Mouse (Mus musculus) CD4-positive, CD25-positive, alpha-beta regulatory T cell, adult 4 months (primary cell): ENCODE data around the gene Zfp316. TPM values are rescaled to one million over a fixed set of nuclear protein-coding genes. Genes with fewer than 3 reads are reported as not detected.

ENCODE experiments used
- ATAC-seq: one replicate; pipeline ENCODE4 v1.8.0; 2017
- polyA plus RNA-seq, 2 experiments: library from polyadenylated mRNA; unstranded; fragments of 100-300 nt; shearing (Covaris generic); gene quantifications; one replicate each; pipeline ENCODE4 v1.2.1; 2017

Zfp316 gene
- polyA plus RNA-seq, 2 experiments from 2014 or later, result 0.19 to 0.35 TPM

DNA sequence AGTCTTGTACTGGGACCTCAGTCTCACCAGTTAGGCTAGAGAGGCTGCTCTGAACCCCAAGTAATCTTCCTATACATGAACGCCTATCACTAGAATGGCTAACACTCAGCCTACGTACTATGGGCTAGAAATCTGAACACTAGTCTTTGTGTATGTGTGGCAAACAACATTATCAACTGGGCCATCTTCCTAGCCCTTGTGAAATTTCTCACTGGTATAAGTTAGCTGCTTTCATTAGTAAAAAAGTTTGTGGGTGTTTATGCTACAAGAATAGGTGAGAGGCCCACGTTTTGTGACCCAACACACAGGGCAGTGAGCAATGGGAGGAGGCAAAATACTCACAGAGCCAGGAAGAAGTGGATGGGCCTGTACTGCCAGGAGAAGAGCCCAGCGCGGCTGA, 48.8 kb downstream of the Zfp316 start:
- ATAC-seq, result no peak

DNA sequence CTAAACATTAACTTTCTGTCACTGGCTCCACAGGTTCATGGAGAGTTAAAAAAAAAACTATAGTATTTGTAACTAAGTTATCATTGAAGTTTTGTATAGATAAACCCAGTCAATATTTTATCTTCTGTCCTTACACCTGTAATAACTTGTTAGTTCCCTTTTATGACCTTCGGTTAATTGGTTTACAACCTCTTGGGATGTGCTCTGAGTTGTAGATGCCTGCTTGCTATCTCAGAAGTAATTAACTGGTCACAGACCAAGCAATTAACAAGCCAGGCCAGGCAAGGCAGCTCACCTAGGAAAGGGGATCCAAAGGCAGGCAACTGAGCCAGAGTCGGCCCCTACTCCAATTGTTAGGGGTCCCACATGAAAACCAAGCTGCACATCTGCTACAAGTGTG, 56.0 kb downstream of the Zfp316 start:
- no peak for ATAC-seq

DNA sequence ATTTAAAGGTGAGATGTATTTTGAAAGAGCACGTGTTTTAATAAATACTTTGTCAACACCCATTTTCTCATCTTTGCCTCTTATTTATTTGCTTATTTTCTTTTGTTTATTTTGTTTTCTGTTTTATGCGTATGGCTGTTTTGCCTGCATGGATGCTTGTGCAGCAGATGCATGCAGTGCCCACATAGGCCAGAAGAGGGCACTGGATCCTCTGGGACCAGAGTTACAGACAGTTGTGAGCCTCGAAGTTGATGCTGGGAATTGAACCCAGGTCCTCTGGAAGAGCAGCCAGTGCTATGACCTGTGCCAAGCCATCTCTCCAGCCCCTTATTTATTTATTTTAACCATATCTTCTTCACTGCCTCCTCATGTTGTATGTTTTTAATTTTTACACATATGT, 64.8 kb downstream of the Zfp316 start:
- ATAC-seq, result no peak

Other genes starting within 250 kb of the Zfp316 start
- 10 to 100 TPM; 38.2 to 39.8 TPM for gene Rnf216, start 157.0 kb downstream of the Zfp316 start, polyA plus RNA-seq
- under 1 TPM in 1 of 2 experiments, not detected in 1; 0.11 TPM for gene Olfr718-ps1, start 122.4 kb downstream of the Zfp316 start, polyA plus RNA-seq
- 10 to 100 TPM in 1 of 2 experiments, 1 to 10 TPM in 1; 6.1 to 11.1 TPM for gene Rbak, start 89.2 kb downstream of the Zfp316 start, polyA plus RNA-seq
- not detected for gene Spdye4b, start 89.0 kb downstream of the Zfp316 start, polyA plus RNA-seq
- not detected for gene Spdye4a, start 43.1 kb downstream of the Zfp316 start, polyA plus RNA-seq
- gene Zfp12, start 34.9 kb downstream of the Zfp316 start, polyA plus RNA-seq, result 1 to 10 TPM; 3.6 to 4.6 TPM
- gene Zfp853, start 23.6 kb upstream of the Zfp316 start, polyA plus RNA-seq, result not detected
- gene E130309D02Rik, start 45.3 kb upstream of the Zfp316 start, polyA plus RNA-seq, result 1 to 10 TPM; 5.1 to 7.5 TPM
- 100 to 1,000 TPM in 1 of 2 experiments, 10 to 100 TPM in 1; 54.0 to 104 TPM for gene Zdhhc4, start 59.2 kb upstream of the Zfp316 start, polyA plus RNA-seq
- gene Grid2ip, start 87.3 kb upstream of the Zfp316 start, polyA plus RNA-seq, result not detected
- gene Kdelr2, start 133.8 kb upstream of the Zfp316 start, polyA plus RNA-seq, result 10 to 100 TPM; 74.8 to 77.4 TPM
- 10 to 100 TPM; 11.5 to 13.7 TPM for gene Daglb, start 194.6 kb upstream of the Zfp316 start, polyA plus RNA-seq